Mouse (Mus musculus) regulatory T cell (primary cell): ENCODE data around the gene Prelp.
"Not testable (repeated sequence)": the region's sequence is repeated elsewhere in the genome, so short reads cannot be mapped to it uniquely, and the experiment has no call there.

Experiments
- in situ Hi-C: fragments of 300-600 bp; cut with MboI, MseI; formaldehyde crosslinking; loops from one replicate; pipeline ENCODE4 v1.15.1; 2025; ENCODE audit warnings: high pct_unique_total_duplicates

The Prelp gene

DNA sequence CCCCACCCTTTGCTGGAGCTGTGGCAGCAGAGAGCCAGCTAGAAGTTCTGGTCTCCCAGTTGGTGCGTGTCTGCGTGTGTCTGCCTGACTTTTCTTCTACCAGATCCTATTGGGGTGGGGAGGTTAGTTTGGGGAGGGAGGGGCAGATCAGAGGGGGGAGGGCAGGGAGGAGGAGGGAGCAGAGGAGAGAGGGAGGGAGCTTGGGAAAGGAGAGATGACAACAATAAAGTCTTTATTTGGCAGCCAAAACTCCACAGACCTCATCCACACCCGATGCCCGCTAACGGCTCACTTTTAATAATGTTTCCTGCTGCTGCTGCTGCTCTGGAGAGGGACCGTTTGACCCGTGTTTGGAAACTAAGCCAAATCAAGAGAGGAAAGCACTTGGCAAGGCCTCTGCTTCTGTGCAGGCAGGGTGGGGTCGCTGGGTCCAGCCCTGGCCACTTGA lies at the start of gene Prelp:
Prelp (minus strand) TSS at position 111 of the 448 bp plus-strand sequence.
- in situ Hi-C loops = no loop called here

DNA sequence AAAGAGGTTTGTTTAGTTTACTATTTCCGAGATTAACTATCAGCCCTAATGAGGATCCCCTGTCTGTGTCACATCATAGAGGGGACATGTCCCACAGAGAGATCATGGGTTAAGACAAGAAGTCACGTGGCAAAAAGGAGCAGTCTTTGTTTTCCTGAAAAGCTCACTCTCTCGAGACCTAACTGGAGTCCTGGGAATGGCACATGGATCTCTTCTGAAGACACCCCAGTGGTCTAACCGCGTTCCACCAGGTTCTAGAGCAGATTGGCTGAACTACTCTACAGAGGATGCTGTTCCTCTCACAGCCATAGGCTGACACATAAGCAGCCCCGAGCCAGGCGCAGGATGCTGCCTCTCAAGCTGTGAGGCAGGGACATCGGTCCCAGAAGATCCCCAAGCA lies 48.2 kb upstream of the Prelp start:
- in situ Hi-C loops = no loop called here

DNA sequence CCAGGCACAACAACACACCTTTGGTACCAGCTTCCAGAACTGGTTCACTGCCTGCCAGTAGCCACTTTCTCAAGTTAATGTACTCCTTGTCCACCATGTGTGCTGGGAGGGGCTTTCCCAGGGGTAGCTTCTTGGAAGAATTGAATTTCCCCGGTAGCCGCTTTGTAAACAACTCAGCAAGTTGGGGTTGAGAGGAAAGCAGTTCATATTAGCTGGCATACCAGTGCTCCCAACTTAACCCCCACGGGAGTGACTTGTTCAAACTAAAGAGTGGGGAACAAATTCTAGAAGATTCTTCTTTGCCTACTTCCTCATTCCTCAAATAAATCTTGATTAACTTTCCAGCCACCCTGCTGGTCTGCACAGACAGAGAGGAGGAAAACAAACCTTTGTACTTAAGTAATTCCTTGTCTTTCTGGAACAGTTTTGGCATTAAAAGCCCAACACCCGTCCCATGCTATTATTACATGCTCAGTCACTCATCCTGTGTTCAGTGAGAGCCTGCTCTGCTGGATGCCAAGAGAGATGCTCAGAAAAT lies 47.6 kb upstream of the Prelp start:
- in situ Hi-C loops = no loop called here

DNA sequence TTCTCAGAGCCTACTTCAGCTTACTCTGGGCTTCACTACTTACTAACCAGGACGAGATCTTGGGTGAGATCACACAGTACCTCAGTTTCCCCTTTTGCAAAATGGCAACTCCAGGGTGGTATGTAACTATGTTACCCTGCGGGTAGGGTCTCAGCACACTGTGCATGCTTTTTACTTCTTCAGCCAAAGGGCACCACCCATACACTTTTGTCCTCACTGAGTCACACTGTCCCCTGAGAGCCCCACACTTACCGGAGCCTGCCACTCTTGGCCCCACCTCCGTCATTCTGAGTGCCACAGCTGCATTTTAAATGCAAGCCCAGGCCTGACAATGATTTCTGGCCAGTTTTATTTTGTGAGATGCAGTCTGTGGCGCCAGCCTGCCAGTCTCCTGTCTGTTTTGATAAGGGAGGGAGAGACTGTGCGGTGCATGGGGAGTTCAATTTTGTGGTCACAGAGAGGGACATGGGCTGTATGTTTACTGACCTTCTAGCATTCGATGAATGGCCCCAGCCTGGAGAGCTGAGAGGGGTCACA lies 46.3 kb upstream of the Prelp start:
- in situ Hi-C loops = no loop called here

DNA sequence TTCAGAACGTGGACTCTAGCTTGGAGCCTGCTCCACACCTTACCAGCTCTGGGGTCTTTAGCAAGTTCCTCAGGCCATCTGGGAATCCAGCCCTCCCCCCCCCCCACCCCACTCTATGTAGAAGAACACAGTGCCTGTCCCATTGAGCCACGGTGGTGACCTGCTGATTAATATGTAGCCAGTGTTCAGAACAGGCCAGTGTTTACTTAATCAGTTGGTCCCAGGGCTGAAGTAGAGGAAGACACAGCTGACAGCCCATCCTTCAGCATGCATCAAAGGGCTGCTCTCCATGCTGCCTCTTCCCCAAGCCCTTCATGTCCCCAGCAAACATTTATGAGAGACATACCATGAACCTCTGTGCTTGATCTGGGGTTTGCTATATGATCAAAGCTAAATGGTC lies 44.8 kb upstream of the Prelp start:
- in situ Hi-C loops = no loop called here

- in situ Hi-C loops = no loop called here
Observed at GRCm38 (mm10) chr1:133965298-133965697, 44.1 kb upstream of the Prelp start.

DNA sequence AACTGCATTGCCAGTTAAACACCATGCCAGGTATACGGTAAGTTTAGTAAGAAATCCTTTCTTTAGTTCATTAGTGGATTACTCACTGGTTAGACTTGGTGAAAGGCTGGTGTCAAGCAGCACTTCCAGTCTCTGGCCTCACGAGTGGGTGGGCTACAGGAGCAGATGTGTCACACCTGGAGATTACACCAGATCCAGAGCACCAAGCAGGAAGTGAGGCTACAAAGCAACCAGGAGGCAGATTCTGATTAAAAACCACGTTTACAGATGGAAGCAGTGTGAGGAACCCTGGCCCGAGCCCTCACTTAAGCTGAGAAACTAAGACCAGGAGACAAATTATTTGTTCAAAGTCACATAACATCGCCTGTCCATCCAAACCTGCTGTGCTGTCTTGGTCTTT lies 43.5 kb upstream of the Prelp start:
- in situ Hi-C loops = no loop called here

DNA sequence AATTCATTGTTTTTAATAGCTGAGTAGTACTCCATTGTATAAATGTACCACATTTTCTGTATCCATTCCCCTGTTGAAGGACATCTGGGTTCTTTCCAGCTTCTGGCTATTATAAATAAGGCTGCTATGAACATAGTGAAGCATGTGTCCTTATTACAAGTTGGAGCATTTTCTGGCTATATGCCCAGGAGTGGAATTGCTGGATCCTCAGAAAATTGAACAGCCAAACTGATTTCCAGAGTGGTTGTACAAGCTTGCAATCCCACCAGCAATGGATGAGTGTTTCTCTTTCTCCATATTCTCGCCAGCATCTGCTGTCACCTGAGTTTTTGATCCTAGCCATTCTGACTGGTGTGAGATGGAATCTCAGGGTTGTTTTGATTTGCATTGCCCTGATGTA lies 42.4 kb upstream of the Prelp start:
- in situ Hi-C loops = not testable (repeated sequence)

- in situ Hi-C loops = not testable (repeated sequence)
Observed at GRCm38 (mm10) chr1:133963128-133963527, 41.9 kb upstream of the Prelp start.

DNA sequence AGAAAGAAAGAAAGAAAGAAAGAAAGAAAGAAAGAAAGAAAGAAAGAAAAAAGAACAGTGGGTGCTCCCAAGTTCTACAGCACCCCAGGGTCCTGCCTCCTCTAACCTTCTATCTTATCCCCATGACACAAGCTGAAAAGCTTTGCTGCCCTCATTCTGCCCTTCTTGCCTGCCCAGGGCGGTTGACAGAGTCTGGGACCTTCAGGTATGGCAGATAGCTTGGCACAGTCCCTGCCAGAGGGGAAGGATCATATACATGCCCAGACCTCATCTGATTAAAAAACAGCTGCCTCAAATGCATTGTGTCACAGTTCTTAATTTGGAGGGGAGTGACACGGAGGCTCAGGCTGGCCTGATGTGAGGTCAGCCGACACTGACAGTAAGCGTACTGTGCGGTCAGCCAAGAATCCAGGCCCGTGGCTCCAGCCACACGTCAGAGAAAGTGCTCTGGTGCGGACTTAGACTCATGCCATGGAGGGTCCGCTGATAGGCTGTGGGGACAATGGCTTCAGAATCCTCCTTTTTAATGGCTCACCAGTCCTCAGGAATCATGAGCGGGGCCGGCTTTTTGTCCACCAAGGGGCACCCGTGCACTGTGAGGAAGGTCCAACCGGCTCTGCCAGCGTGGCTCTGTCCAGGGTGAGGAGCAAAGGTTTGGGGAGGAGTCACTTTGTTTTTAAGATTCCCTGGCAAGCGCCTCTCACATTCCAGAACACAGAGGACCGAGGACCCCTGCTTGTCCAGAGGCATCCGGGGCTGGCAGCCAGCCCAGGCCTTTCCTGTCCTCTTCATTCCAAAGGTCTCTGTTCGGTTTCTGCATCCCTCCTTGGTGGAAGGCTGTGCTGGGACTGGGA lies 40.3 kb upstream of the Prelp start:
- in situ Hi-C loops = no loop called here

- in situ Hi-C loops = no loop called here
Observed at GRCm38 (mm10) chr1:133959521-133959920, 38.3 kb upstream of the Prelp start.

DNA sequence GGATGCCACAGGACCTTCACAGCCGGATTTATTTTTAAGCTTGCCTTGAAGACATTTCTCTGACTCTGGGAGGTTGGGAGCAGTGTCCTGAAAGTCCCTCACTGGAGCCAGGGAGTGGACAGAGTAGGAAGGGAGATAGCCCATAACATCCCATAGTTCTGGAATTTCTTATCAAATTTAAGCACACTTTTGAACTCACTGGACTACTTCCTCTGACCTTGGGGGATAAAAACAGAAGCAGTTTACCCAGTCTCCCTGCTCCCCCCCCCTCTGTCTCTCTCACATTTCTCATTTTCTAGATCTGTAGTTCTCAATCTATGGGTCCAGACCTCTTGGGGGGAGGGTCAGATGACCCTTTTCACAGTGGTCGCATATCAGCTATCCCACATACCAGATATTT lies 32.8 kb upstream of the Prelp start:
- in situ Hi-C loops = no loop called here

GRCm38 (mm10) chr1:133953261-133953742 lies 32.1 kb upstream of the Prelp start:
- in situ Hi-C loops = no loop called here

GRCm38 (mm10) chr1:133951598-133951997 lies 30.4 kb upstream of the Prelp start:
- in situ Hi-C loops = no loop called here

GRCm38 (mm10) chr1:133950061-133950782 lies 29.0 kb upstream of the Prelp start:
- in situ Hi-C loops = no loop called here

GRCm38 (mm10) chr1:133945106-133945505 lies 23.9 kb upstream of the Prelp start:
- in situ Hi-C loops = no loop called here

DNA sequence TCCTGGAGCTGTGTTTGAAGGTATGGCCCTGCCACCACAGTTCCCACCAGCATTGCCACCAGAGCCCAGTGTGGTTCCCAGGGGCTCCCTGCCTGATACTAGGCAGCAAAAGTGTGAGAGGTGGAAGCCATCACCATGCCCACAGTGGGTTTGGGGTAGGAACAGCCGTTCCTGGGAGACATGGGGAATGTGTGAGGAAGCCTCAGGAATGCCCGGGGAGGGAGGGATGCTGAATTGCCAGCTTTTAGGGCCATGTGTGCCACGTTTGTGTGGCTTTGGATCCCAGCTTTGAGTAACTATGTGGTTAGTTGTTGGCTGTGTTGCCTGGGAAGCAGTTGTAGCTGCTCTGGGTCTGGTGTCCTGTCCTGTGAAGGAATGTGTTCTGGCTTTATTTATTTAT lies 20.7 kb upstream of the Prelp start:
- in situ Hi-C loops = no loop called here

- in situ Hi-C loops = no loop called here
Observed at GRCm38 (mm10) chr1:133941158-133941860, 20.1 kb upstream of the Prelp start.

DNA sequence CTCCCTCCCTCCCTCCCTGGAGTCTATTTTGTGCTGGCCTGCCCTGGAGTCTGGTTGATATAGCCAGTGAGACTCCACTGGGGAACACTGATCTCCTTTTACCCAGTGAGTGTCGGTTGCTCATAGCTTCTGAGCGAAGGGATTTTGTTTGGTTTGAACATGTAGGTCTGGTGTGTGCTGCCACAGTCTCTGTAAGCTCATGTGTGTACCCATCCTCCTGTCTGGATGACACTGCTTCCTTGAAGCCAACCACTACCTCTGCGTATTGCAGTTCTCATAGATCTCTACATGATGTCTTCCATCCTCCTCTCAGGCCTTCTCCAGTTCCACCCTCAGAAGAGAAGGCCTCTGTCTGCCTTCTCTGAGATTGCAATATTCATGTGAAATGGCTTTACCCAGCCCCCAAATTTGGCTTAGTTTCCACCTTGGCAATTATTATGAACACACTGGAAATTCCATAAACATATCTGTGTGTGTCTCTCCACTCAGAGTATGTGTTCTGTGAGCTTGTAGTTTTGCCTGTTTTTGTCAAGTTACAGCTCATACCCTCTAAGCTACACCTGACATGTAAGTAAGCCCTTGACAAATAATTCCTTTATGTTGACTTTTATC lies 19.4 kb upstream of the Prelp start:
- in situ Hi-C loops = no loop called here

DNA sequence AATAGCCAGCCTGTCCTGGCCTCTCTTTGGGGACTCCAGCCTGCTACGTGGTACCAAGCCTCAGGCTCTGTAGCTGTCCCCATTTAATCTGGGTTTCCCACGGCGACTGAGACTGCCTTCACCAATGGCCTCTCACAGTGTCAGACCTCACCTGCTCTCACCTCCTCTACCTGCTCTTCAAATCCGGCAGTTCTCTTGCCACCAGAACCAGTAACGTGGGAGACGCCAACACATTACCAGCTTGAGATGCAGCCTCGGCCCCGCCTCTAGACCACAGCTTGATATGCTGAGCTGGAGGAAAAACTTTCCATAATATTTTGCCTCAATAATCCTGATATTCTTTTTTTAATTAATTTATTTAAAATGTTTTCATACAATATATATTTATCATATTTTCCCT lies 18.5 kb upstream of the Prelp start:
- in situ Hi-C loops = no loop called here

- in situ Hi-C loops = no loop called here
Observed at GRCm38 (mm10) chr1:133936169-133936568, 15.0 kb upstream of the Prelp start.
